Mouse (Mus musculus): Measurements from ENCODE around the gene Zfp691. TPM values are rescaled to one million over a fixed set of nuclear protein-coding genes. Genes with fewer than 3 reads are reported as not detected.

Gene Zfp691
- polyA plus RNA-seq, 1 experiment from 2014 or later: 3.6 TPM

- peaks cover 15% of the 10 kb centered on the region for H3K4me1 ChIP-seq
- H3K27me3 ChIP-seq (replicated peaks): no peaks in the 10 kb centered on the region
- H3K36me3 ChIP-seq: peaks cover 23% of the 10 kb centered on the region
- 66% methylated on average over 4 of the region's 4 CpGs for WGBS (ENCODE audit: insufficient replicate concordance)
- H3K9ac ChIP-seq: no peak overlapping the region
- H3K4me2 ChIP-seq: no peak overlapping the region
- no peak overlapping the region for H3K27ac ChIP-seq
- no peak overlapping the region for H3K4me3 ChIP-seq
- ATAC-seq: no peak
- no peaks in the 10 kb centered on the region for H3K9me3 ChIP-seq (replicated peaks)
These were observed 6.9 kb downstream of the Zfp691 start for GRCm38 (mm10) chr4:119167068-119167467.

GRCm38 (mm10) chr4:119165916-119166315 is 8.1 kb downstream of the Zfp691 start:
- ATAC-seq: no peak; the same call in 1 of the 2 replicates

GRCm38 (mm10) chr4:119162990-119163389 is 11.0 kb downstream of the Zfp691 start:
- Histone ChIP-seq H3K36me3 (no peaks in the 10 kb centered on the region), H3K27ac (no peak overlapping the region), H3K27me3 (replicated peaks) (no peaks in the 10 kb centered on the region), H3K4me2 (no peak overlapping the region), H3K9ac (no peak overlapping the region), H3K4me1 (peaks cover 5% of the 10 kb centered on the region; the same call in 1 of the 2 replicates), H3K4me3 (no peak overlapping the region), H3K9me3 (replicated peaks) (no peaks in the 10 kb centered on the region)
- 61% methylated on average over 4 of the region's 4 CpGs for WGBS (ENCODE audit: insufficient replicate concordance)
- ATAC-seq: no peak

More at GRCm38 (mm10) chr4:119165916-119166315, 8.1 kb downstream of the Zfp691 start:
- 19% methylated on average over 7 of the region's 7 CpGs for WGBS (ENCODE audit: insufficient replicate concordance)
- Histone ChIP-seq H3K4me2 (no peak overlapping the region), H3K9me3 (replicated peaks) (no peaks in the 10 kb centered on the region), H3K27me3 (replicated peaks) (no peaks in the 10 kb centered on the region), H3K4me1 (peaks cover 11% of the 10 kb centered on the region), H3K36me3 (peaks cover 23% of the 10 kb centered on the region), H3K4me3 (no peak overlapping the region), H3K27ac (0 out of 2 replicates have a peak overlapping the region, but pooled peaks have one; percentile 18), H3K9ac (no peak overlapping the region)

- H3K4me1 ChIP-seq: no peaks in the 10 kb centered on the region; the same call in 1 of the 2 replicates
- H3K27me3 ChIP-seq (replicated peaks): no peaks in the 10 kb centered on the region
- no peak overlapping the region for H3K4me3 ChIP-seq
- no peak for ATAC-seq
- no peaks in the 10 kb centered on the region for H3K36me3 ChIP-seq
- no peak overlapping the region for H3K4me2 ChIP-seq
- no peak overlapping the region for H3K27ac ChIP-seq
- H3K9ac ChIP-seq: no peak overlapping the region
- H3K9me3 ChIP-seq (replicated peaks): no peaks in the 10 kb centered on the region
- 61% methylated on average over 3 of the region's 3 CpGs for WGBS (ENCODE audit: insufficient replicate concordance)
These were observed 12.6 kb downstream of the Zfp691 start for GRCm38 (mm10) chr4:119161358-119161757.

- no peak for ATAC-seq
- Histone ChIP-seq H3K9ac (no peak overlapping the region), H3K27me3 (replicated peaks) (peaks cover 2% of the 10 kb centered on the region; the same call in 1 of the 2 replicates), H3K4me3 (no peak overlapping the region), H3K4me2 (no peak overlapping the region), H3K27ac (no peak overlapping the region), H3K4me1 (no peaks in the 10 kb centered on the region), H3K9me3 (replicated peaks) (no peaks in the 10 kb centered on the region), H3K36me3 (no peaks in the 10 kb centered on the region)
- WGBS (ENCODE audit: insufficient replicate concordance): 75% methylated on average over 5 of the region's 5 CpGs
These were observed 16.1 kb downstream of the Zfp691 start for GRCm38 (mm10) chr4:119157891-119158290.

- no peaks in the 10 kb centered on the region for H3K4me1 ChIP-seq
- H3K36me3 ChIP-seq: no peaks in the 10 kb centered on the region
- peaks cover 3% of the 10 kb centered on the region; the same call in 1 of the 2 replicates for H3K27me3 ChIP-seq (replicated peaks)
- H3K9me3 ChIP-seq (replicated peaks): no peaks in the 10 kb centered on the region
- ATAC-seq: no peak
- WGBS (ENCODE audit: insufficient replicate concordance): 18% methylated on average over 2 of the region's 2 CpGs
- no peak overlapping the region for H3K4me3 ChIP-seq
- H3K9ac ChIP-seq: no peak overlapping the region
- H3K4me2 ChIP-seq: no peak overlapping the region
- H3K27ac ChIP-seq: no peak overlapping the region
These were observed 16.8 kb downstream of the Zfp691 start for GRCm38 (mm10) chr4:119157186-119157585.

GRCm38 (mm10) chr4:119148741-119149140 is 25.3 kb downstream of the Zfp691 start:
- no peak overlapping the region for H3K4me2 ChIP-seq
- no peak overlapping the region for H3K27ac ChIP-seq
- H3K4me3 ChIP-seq: no peak overlapping the region
- no peak for ATAC-seq
- no peaks in the 10 kb centered on the region for H3K9me3 ChIP-seq (replicated peaks)
- H3K36me3 ChIP-seq: no peaks in the 10 kb centered on the region
- no peak overlapping the region for H3K9ac ChIP-seq
- WGBS (ENCODE audit: insufficient replicate concordance): 56% methylated on average over 11 of the region's 11 CpGs
- H3K4me1 ChIP-seq: no peaks in the 10 kb centered on the region
- peaks cover 7% of the 10 kb centered on the region; the same call in 1 of the 2 replicates for H3K27me3 ChIP-seq (replicated peaks)

- Histone ChIP-seq H3K4me2 (no peak overlapping the region), H3K4me3 (no peak overlapping the region), H3K27ac (no peak overlapping the region), H3K9me3 (replicated peaks) (no peaks in the 10 kb centered on the region), H3K9ac (no peak overlapping the region), H3K4me1 (peaks cover 5% of the 10 kb centered on the region; the same call in 1 of the 2 replicates), H3K27me3 (replicated peaks) (peaks cover 11% of the 10 kb centered on the region; the same call in 1 of the 2 replicates), H3K36me3 (no peaks in the 10 kb centered on the region)
- ATAC-seq: no peak
- WGBS (ENCODE audit: insufficient replicate concordance): 60% methylated on average over 5 of the region's 5 CpGs
These were observed 26.6 kb downstream of the Zfp691 start for GRCm38 (mm10) chr4:119147347-119147746.

GRCm38 (mm10) chr4:119146816-119147215 is 27.2 kb downstream of the Zfp691 start:
- H3K27me3 ChIP-seq (replicated peaks): 0 out of 2 replicates have a peak, but pooled peaks cover 11% of the 10 kb centered on the region
- H3K36me3 ChIP-seq: no peaks in the 10 kb centered on the region
- no peaks in the 10 kb centered on the region for H3K9me3 ChIP-seq (replicated peaks)
- 78% methylated on average over 7 of the region's 7 CpGs for WGBS (ENCODE audit: insufficient replicate concordance)
- no peak overlapping the region for H3K27ac ChIP-seq
- H3K4me2 ChIP-seq: no peak overlapping the region
- H3K4me1 ChIP-seq: peaks cover 10% of the 10 kb centered on the region; the same call in 1 of the 2 replicates
- H3K4me3 ChIP-seq: no peak overlapping the region
- no peak overlapping the region for H3K9ac ChIP-seq
- no peak for ATAC-seq

GRCm38 (mm10) chr4:119142230-119142871 is 31.6 kb downstream of the Zfp691 start:
- H3K4me1 ChIP-seq: peaks cover 30% of the 10 kb centered on the region
- peaks cover 14% of the 10 kb centered on the region for H3K36me3 ChIP-seq
- 0 out of 2 replicates have a peak, but pooled peaks cover 11% of the 10 kb centered on the region for H3K27me3 ChIP-seq (replicated peaks)
- H3K9ac ChIP-seq: no peak overlapping the region
- peak overlapping the region; percentile 14; the same call in 1 of the 2 replicates for H3K4me3 ChIP-seq
- ATAC-seq: peak; percentile 55
- no peaks in the 10 kb centered on the region for H3K9me3 ChIP-seq (replicated peaks)
- no peak overlapping the region for H3K27ac ChIP-seq
- WGBS (ENCODE audit: insufficient replicate concordance): 27% methylated on average over 24 of the region's 24 CpGs
- peak overlapping the region; percentile 56 for H3K4me2 ChIP-seq

GRCm38 (mm10) chr4:119141191-119141590 is 32.8 kb downstream of the Zfp691 start:
- no peak overlapping the region for H3K9ac ChIP-seq
- H3K27ac ChIP-seq: peak overlapping the region; percentile 2; the same call in 1 of the 2 replicates
- H3K4me2 ChIP-seq: no peak overlapping the region
- ATAC-seq: no peak
- no peaks in the 10 kb centered on the region for H3K9me3 ChIP-seq (replicated peaks)
- no peak overlapping the region for H3K4me3 ChIP-seq
- H3K36me3 ChIP-seq: peaks cover 25% of the 10 kb centered on the region
- 0 out of 2 replicates have a peak, but pooled peaks cover 11% of the 10 kb centered on the region for H3K27me3 ChIP-seq (replicated peaks)
- WGBS (ENCODE audit: insufficient replicate concordance): 60% methylated on average over 10 of the region's 10 CpGs
- peaks cover 41% of the 10 kb centered on the region for H3K4me1 ChIP-seq

- no peak overlapping the region for H3K9ac ChIP-seq
- no peaks in the 10 kb centered on the region for H3K9me3 ChIP-seq (replicated peaks)
- H3K4me3 ChIP-seq: no peak overlapping the region
- no peak overlapping the region for H3K27ac ChIP-seq
- no peak for ATAC-seq
- H3K36me3 ChIP-seq: peaks cover 36% of the 10 kb centered on the region
- no peak overlapping the region for H3K4me2 ChIP-seq
- 0 out of 2 replicates have a peak, but pooled peaks cover 11% of the 10 kb centered on the region for H3K27me3 ChIP-seq (replicated peaks)
- WGBS (ENCODE audit: insufficient replicate concordance): 40% methylated on average over 3 of the region's 3 CpGs
- peaks cover 49% of the 10 kb centered on the region for H3K4me1 ChIP-seq
These were observed 33.9 kb downstream of the Zfp691 start for GRCm38 (mm10) chr4:119140126-119140525.

Data from liver, embryonic 12.5 days (tissue).